ENCODE assay signal across 8 mouse cellular contexts in genomic region chr5:139907241-139907640, GRCm38 (mm10). TPM values are rescaled to one million over a fixed set of nuclear protein-coding genes. Genes with fewer than 3 reads are reported as not detected.
DNase-seq lines count a peak whose midpoint lies in the region; ATAC-seq and TF ChIP-seq lines count a peak whose summit lies in the region.
"Had no signal": no experiment of that assay in that cellular context is flagged by ENCODE, and none has a peak within 500 bp of the region (broad histone marks: within the 10 kb centered on the region; RNA-seq: fewer than 3 reads in every experiment).

No protein-coding gene starts in this region.

- peaks cover 6% of the 10 kb centered on the region; the same call in 1 of the 2 replicates for H3K4me1 ChIP-seq in embryonic fibroblast, embryonic 13.5 days (ENCODE audit: control insufficient read depth, insufficient read depth, low read length)
- peaks cover 52% of the 10 kb centered on the region for H3K4me1 ChIP-seq in hindbrain, embryonic 15.5 days (replicated peaks)
- H3K4me1 ChIP-seq in liver, embryonic 12.5 days = 0 out of 2 replicates have a peak, but pooled peaks cover 16% of the 10 kb centered on the region

- under 1% methylated on average over 19 of the region's 19 CpGs for WGBS in hindbrain, embryonic 15.5 days
- WGBS in liver, embryonic 12.5 days (ENCODE audit: insufficient replicate concordance) = 3% methylated on average over 19 of the region's 19 CpGs

- peaks cover 35% of the 10 kb centered on the region for H3K27me3 ChIP-seq in hindbrain, embryonic 15.5 days
- H3K27me3 ChIP-seq in liver, embryonic 12.5 days (replicated peaks) = peaks cover 91% of the 10 kb centered on the region

- no peak for TF ChIP-seq POLR2A in embryonic fibroblast, embryonic 13.5 days (IDR thresholded peaks at IDR 0.05; ENCODE audit: low read depth, low read length)

- ATAC-seq in hindbrain, embryonic 15.5 days (ENCODE audit: low FRiP score, low read depth) = peak; percentile 21; the same call in 1 of the 2 replicates
- ATAC-seq in liver, embryonic 12.5 days = no peak

- H3K4me2 ChIP-seq in hindbrain, embryonic 15.5 days = peak overlapping the region; percentile 99
- peak overlapping the region; percentile 72 for H3K4me2 ChIP-seq in liver, embryonic 12.5 days

- H3K9ac ChIP-seq in hindbrain, embryonic 15.5 days = peak overlapping the region; percentile 71; the same call in 1 of the 2 replicates
- no peak overlapping the region for H3K9ac ChIP-seq in liver, embryonic 12.5 days

- no peaks in the 10 kb centered on the region for H3K36me3 ChIP-seq in hindbrain, embryonic 15.5 days
- H3K36me3 ChIP-seq in liver, embryonic 12.5 days = no peaks in the 10 kb centered on the region

- H3K4me3 ChIP-seq in embryonic fibroblast, embryonic 13.5 days (ENCODE audit: insufficient read depth, low read length) = 0 out of 2 replicates have a peak overlapping the region, but pooled peaks have one; percentile 1
- peak overlapping the region; percentile 53 for H3K4me3 ChIP-seq in hindbrain, embryonic 15.5 days
- H3K4me3 ChIP-seq in liver, embryonic 12.5 days = peak overlapping the region; percentile 51; the same call in 1 of the 2 replicates

- no peak overlapping the region for H3K27ac ChIP-seq in embryonic fibroblast, embryonic 13.5 days (ENCODE audit: insufficient read depth, low read length)
- H3K27ac ChIP-seq in hindbrain, embryonic 15.5 days (replicated peaks) = no peak overlapping the region
- no peak overlapping the region for H3K27ac ChIP-seq in liver, embryonic 12.5 days
- H3K27ac ChIP-seq: macrophage had no signal

- peak; percentile 28 for DNase-seq in urinary bladder, postnatal 25 days (ENCODE audit: low spot score)
- DNase-seq in urinary bladder, adult 2 months (ENCODE audit: low spot score) = no peak
- peak; percentile 70 for DNase-seq in neural tube, embryonic 10.5 days (ENCODE audit: extremely low spot score, low spot score)
- DNase-seq in T-cell, adult 2 months (ENCODE audit: low spot score) = no peak

- TF ChIP-seq CTCF in embryonic fibroblast, embryonic 13.5 days (IDR thresholded peaks at IDR 0.05; ENCODE audit: borderline replicate concordance, insufficient read depth, low read length) = peak; percentile 39; the same call in 1 of the 2 replicates

- H3K9me3 ChIP-seq in hindbrain, embryonic 15.5 days = no peaks in the 10 kb centered on the region
- no peaks in the 10 kb centered on the region for H3K9me3 ChIP-seq in liver, embryonic 12.5 days (replicated peaks)

RNA-seq across cellular contexts. Expression of gene Elfn1, which starts 0.5 kb away (rescaled TPM):
- polyA plus RNA-seq in urinary bladder, adult 2 months (2012; rRNA removed) = 1.7 and 2.3 TPM in 2 replicates
- 2.1 and 2.7 TPM in 2 replicates for polyA plus RNA-seq in embryonic fibroblast, embryonic 13.5 days (2011; ENCODE audit: insufficient read length, low read depth, missing spikeins)
- 2.8 and 3.9 TPM in 2 replicates for polyA plus RNA-seq in hindbrain, embryonic 15.5 days (2015; fragmentation: Nextera tagmentation; extraction: Ambion mirVana)
- polyA plus RNA-seq in liver, embryonic 12.5 days (2016; fragmentation: Nextera tagmentation; extraction: Ambion mirVana) = 0.05 and 0.14 TPM in 2 replicates
- polyA plus RNA-seq: macrophage had no signal

Comparison
In these comparisons a context has a peak if more than half of its experiments do, and no peak if none do; other contexts are left out.
1. DNase-seq: peak in urinary bladder, postnatal 25 days (single experiment) and neural tube, embryonic 10.5 days (single experiment); none in urinary bladder, adult 2 months (single experiment) and T-cell, adult 2 months (single experiment).
2. H3K4me3 ChIP-seq: peak in every context shown above with its lines; median percentile 53 in hindbrain, embryonic 15.5 days; 51 in liver, embryonic 12.5 days; 1 in embryonic fibroblast, embryonic 13.5 days.